Mouse (Mus musculus) heart, embryonic 13.5 days (tissue): ENCODE results near the gene Plg. TPM values are rescaled to one million over a fixed set of nuclear protein-coding genes. Genes with fewer than 3 reads are reported as not detected.

Source experiments
- ATAC-seq: fragments of 200-750 bp; cut with Nextera tagmentation; 2 replicates; pipeline ENCODE4 v1.8.0; 2017; ENCODE audit warnings: moderate TSS enrichment; ENCODE audit not compliant: insufficient number of reproducible peaks, low FRiP score, low TSS enrichment; ENCODE audit errors: extremely low read depth
- H3K27ac ChIP-seq: fragments of 300-500 bp; sonication (generic); replicated peaks from 2 replicates; pipeline ENCODE4 v1.5.1; 2015; ENCODE audit warnings: moderate library complexity, mild to moderate bottlenecking, inconsistent platforms
- H3K27me3 ChIP-seq: fragments of 300-500 bp; sonication (generic); replicated peaks from 2 replicates; pipeline ENCODE4 v1.6.1; 2015; ENCODE audit warnings: mild to moderate bottlenecking, inconsistent platforms
- H3K36me3 ChIP-seq: fragments of 300-500 bp; sonication (generic); 2 replicates; pipeline ENCODE4 v1.6.1; 2015; ENCODE audit warnings: mild to moderate bottlenecking, inconsistent platforms
- H3K4me1 ChIP-seq: fragments of 300-500 bp; sonication (generic); 2 replicates; pipeline ENCODE4 v1.6.1; 2015; ENCODE audit warnings: inconsistent platforms
- H3K4me2 ChIP-seq: fragments of 300-500 bp; sonication (generic); 2 replicates; pipeline ENCODE4 v1.6.1; 2015; ENCODE audit warnings: inconsistent platforms, mild to moderate bottlenecking, moderate library complexity
- H3K4me3 ChIP-seq: fragments of 300-500 bp; sonication (generic); 2 replicates; pipeline ENCODE4 v1.5.1; 2015; ENCODE audit warnings: moderate library complexity, mild to moderate bottlenecking, inconsistent platforms
- H3K9ac ChIP-seq: fragments of 300-500 bp; sonication (generic); 2 replicates; pipeline ENCODE4 v1.6.1; 2015; ENCODE audit warnings: inconsistent platforms, mild to moderate bottlenecking, moderate library complexity
- H3K9me3 ChIP-seq: fragments of 300-500 bp; sonication (generic); 2 replicates; pipeline ENCODE4 v1.6.1; 2016; ENCODE audit warnings: inconsistent platforms
- WGBS: fragments of 180-500 bp; shearing (Covaris S2); methylation state at CpG from one replicate; pipeline ENCODE4 v1.1.7; 2015; ENCODE audit warnings: mixed read lengths; 5-methylcytosine and 5-hydroxymethylcytosine counted together
- polyA plus RNA-seq: library from polyadenylated mRNA; unstranded; fragments of >200 nt; fragmentation: Nextera tagmentation; extraction: Ambion mirVana; gene quantifications from 2 replicates; pipeline ENCODE4 v1.2.1, GENCODE M21; 2015

Plg gene
- polyA plus RNA-seq, 1 experiment from 2014 or later: 0.62 TPM

DNA sequence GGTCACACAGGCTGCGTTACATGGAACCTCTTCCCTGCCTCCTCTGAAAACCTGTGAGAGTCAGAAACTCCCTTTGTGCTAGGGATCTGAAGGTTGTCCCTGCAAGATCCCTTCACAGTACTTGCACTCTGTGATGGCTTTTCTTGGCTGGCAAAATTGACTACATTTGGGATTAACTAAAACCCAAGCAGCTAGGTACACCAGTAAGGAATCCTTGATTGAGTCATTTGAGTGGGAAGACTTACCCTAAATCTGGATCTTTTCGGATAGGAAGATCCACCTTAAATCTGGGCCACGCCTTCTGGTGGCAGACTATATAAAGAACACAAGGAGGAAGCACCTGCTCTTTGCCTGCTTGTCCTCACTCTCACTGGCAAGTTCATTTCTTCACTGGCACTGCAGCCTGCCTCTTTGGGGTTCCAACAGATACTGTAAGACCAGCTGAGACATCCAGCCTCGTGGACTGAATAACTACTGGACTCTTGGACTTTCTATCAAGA lies 88.1 kb downstream of the Plg start:
- Histone ChIP-seq H3K4me3 (no peak overlapping the region), H3K9ac (no peak overlapping the region), H3K4me2 (no peak overlapping the region), H3K27me3 (peaks cover 15% of the 10 kb centered on the region; the same call in 1 of the 2 replicates), H3K9me3 (peaks cover 1% of the 10 kb centered on the region), H3K27ac (no peak overlapping the region), H3K4me1 (peaks cover 10% of the 10 kb centered on the region), H3K36me3 (no peaks in the 10 kb centered on the region)
- ATAC-seq: no peak
- WGBS: 69% methylated on average over 4 of the region's 4 CpGs

GRCm38 (mm10) chr17:12467642-12468041 lies 89.2 kb downstream of the Plg start:
- no peak overlapping the region for H3K27ac ChIP-seq
- H3K4me1 ChIP-seq: peaks cover 10% of the 10 kb centered on the region
- no peak overlapping the region for H3K4me2 ChIP-seq
- H3K27me3 ChIP-seq: peaks cover 15% of the 10 kb centered on the region; the same call in 1 of the 2 replicates
- H3K9ac ChIP-seq: no peak overlapping the region
- H3K9me3 ChIP-seq: no peaks in the 10 kb centered on the region
- no peak for ATAC-seq
- WGBS: 31% methylated on average over 3 of the region's 3 CpGs
- no peak overlapping the region for H3K4me3 ChIP-seq
- H3K36me3 ChIP-seq: no peaks in the 10 kb centered on the region

- H3K36me3 ChIP-seq: no peaks in the 10 kb centered on the region
- peaks cover 15% of the 10 kb centered on the region; the same call in 1 of the 2 replicates for H3K27me3 ChIP-seq
- 58% methylated on average over 5 of the region's 5 CpGs for WGBS
- no peaks in the 10 kb centered on the region for H3K9me3 ChIP-seq
- no peak overlapping the region for H3K4me2 ChIP-seq
- ATAC-seq: no peak
- no peak overlapping the region for H3K4me3 ChIP-seq
- no peak overlapping the region for H3K27ac ChIP-seq
- H3K4me1 ChIP-seq: peaks cover 10% of the 10 kb centered on the region
- no peak overlapping the region for H3K9ac ChIP-seq
Measured at GRCm38 (mm10) chr17:12468745-12469144, 90.3 kb downstream of the Plg start.

Other genes with a start within 250 kb of the Plg start
- gene Map3k4, start 59.8 kb upstream of the Plg start, polyA plus RNA-seq: 31.8 and 34.4 TPM in 2 replicates
- 0.10 and 0.36 TPM in 2 replicates for gene Slc22a3, start 129.1 kb downstream of the Plg start, polyA plus RNA-seq
- gene Slc22a2, start 205.5 kb downstream of the Plg start, polyA plus RNA-seq: not detected in 2 replicates